Mouse (Mus musculus) liver, postnatal 0 days (tissue): ENCODE data around the gene Naa15. TPM values are rescaled to one million over a fixed set of nuclear protein-coding genes. Genes with fewer than 3 reads are reported as not detected.
A peak's percentile ranks its signal among the peaks of the same experiment; 100 is the strongest.

Experiments used
- ATAC-seq: fragments of 200-750 bp; cut with Nextera tagmentation; 2 replicates; pipeline ENCODE4 v1.8.0; 2017; ENCODE audit warnings: mild to moderate bottlenecking, moderate library complexity
- DNase-seq: peaks from one replicate; pipeline ENCODE4 v3.0.0-alpha.2; 2016
- H3K27ac ChIP-seq: fragments of 300-500 bp; sonication (generic); 2 replicates; pipeline ENCODE4 v1.5.1; 2014; ENCODE audit warnings: antibody characterized with exemption, moderate library complexity, mild to moderate bottlenecking, low read depth
- H3K27me3 ChIP-seq: fragments of 300-500 bp; sonication (generic); 2 replicates; pipeline ENCODE4 v1.6.1; 2014; ENCODE audit warnings: low read length, control low read depth, mixed read lengths; ENCODE audit not compliant: insufficient read depth
- H3K36me3 ChIP-seq: fragments of 300-500 bp; sonication (generic); replicated peaks from 2 replicates; pipeline ENCODE4 v1.6.1; 2014; ENCODE audit warnings: mild to moderate bottlenecking, control low read depth, low read length, moderate library complexity, mixed read lengths; ENCODE audit not compliant: insufficient read depth
- H3K4me1 ChIP-seq: fragments of 300-500 bp; sonication (generic); 2 replicates; pipeline ENCODE4 v1.6.1; 2014; ENCODE audit warnings: antibody characterized with exemption, mild to moderate bottlenecking, control low read depth; ENCODE audit not compliant: insufficient read depth
- H3K4me2 ChIP-seq: fragments of 300-500 bp; sonication (generic); 2 replicates; pipeline ENCODE4 v1.6.1; 2014; ENCODE audit warnings: low read depth, mild to moderate bottlenecking, low read length, moderate library complexity, mixed read lengths
- H3K4me3 ChIP-seq: fragments of 300-500 bp; sonication (generic); 2 replicates; pipeline ENCODE4 v1.5.1; 2014; ENCODE audit warnings: low read depth, low read length
- H3K9ac ChIP-seq: fragments of 300-500 bp; sonication (generic); replicated peaks from 2 replicates; pipeline ENCODE4 v1.6.1; 2014; ENCODE audit warnings: mild to moderate bottlenecking, moderate library complexity
- H3K9me3 ChIP-seq: fragments of 300-500 bp; sonication (generic); 2 replicates; pipeline ENCODE4 v1.6.1; 2016; ENCODE audit warnings: mild to moderate bottlenecking, control low read depth, low read length, mixed read lengths
- CTCF ChIP-seq: sonication (generic); IDR thresholded peaks from 2 replicates; pipeline ENCODE4 v1.5.1; 2016; ENCODE audit warnings: antibody characterized with exemption, low read depth
- EP300 ChIP-seq: IDR thresholded peaks from 2 replicates; pipeline ENCODE4 v1.6.1; 2016; ENCODE audit warnings: antibody characterized with exemption, low read depth, mild to moderate bottlenecking
- WGBS: fragments of 180-500 bp; shearing (Covaris S2); extraction: QIAGEN DNeasy Blood & Tissue Kit; methylation state at CpG from one replicate; pipeline ENCODE4 v1.1.7; 2014; ENCODE audit not compliant: insufficient replicate concordance; 5-methylcytosine and 5-hydroxymethylcytosine counted together
- polyA plus RNA-seq: library from polyadenylated mRNA; unstranded; fragments of >200 nt; fragmentation: Nextera tagmentation; extraction: Ambion mirVana; gene quantifications from 2 replicates; pipeline ENCODE4 v1.2.1, GENCODE M21; 2015

Naa15 gene
- polyA plus RNA-seq, 1 experiment from 2014 or later: 11.9 TPM

GRCm38 (mm10) chr3:51468530-51468929 lies 53.6 kb downstream of the Naa15 start:
- H3K36me3 ChIP-seq: peaks cover 75% of the 10 kb centered on the region
- H3K4me1 ChIP-seq: no peaks in the 10 kb centered on the region
- TF ChIP-seq EP300 (no peak), CTCF (no peak)
- no peaks in the 10 kb centered on the region for H3K9me3 ChIP-seq
- no peak overlapping the region for H3K4me2 ChIP-seq
- H3K27ac ChIP-seq: no peak overlapping the region
- no peak for DNase-seq
- no peak overlapping the region for H3K4me3 ChIP-seq
- ATAC-seq: no peak
- WGBS: 83% methylated on average over 2 of the region's 2 CpGs
- H3K27me3 ChIP-seq: no peaks in the 10 kb centered on the region
- H3K9ac ChIP-seq: no peak overlapping the region

DNA sequence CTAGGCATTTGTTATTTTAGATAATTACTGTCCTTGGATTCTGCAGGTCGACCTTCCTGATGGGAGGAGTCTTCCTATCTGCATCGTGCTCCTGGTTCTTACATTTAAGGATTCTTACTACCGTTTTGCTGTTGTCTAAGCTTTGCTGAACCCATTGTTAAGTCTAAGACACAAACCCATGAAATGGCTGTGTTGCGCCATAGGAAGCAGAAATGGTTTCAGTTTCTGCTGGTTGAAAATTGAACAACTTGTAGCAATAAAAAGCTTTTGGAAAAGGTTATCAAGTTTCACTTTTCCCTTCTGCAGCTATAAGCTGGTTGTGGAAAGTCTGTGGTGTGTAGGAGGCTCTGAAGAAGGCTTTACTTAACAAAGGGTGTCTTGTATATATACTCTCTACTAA lies 60.8 kb downstream of the Naa15 start:
- H3K4me1 ChIP-seq: no peaks in the 10 kb centered on the region
- ATAC-seq (no peak), DNase-seq (no peak)
- no peak overlapping the region for H3K4me3 ChIP-seq
- peaks cover 25% of the 10 kb centered on the region for H3K36me3 ChIP-seq
- H3K9me3 ChIP-seq: no peaks in the 10 kb centered on the region
- H3K27me3 ChIP-seq: no peaks in the 10 kb centered on the region
- H3K9ac ChIP-seq: no peak overlapping the region
- WGBS: 64% methylated on average over 4 of the region's 4 CpGs
- 0 out of 2 replicates have a peak overlapping the region, but pooled peaks have one; percentile 9 for H3K4me2 ChIP-seq
- peak overlapping the region; percentile 50; the same call in 1 of the 2 replicates for H3K27ac ChIP-seq
- TF ChIP-seq EP300: no peak
- no peak for TF ChIP-seq CTCF

GRCm38 (mm10) chr3:51479893-51480292 lies 64.9 kb downstream of the Naa15 start:
- Histone ChIP-seq H3K4me2 (no peak overlapping the region), H3K9me3 (no peaks in the 10 kb centered on the region), H3K27ac (no peak overlapping the region), H3K4me1 (peaks cover 17% of the 10 kb centered on the region), H3K4me3 (no peak overlapping the region), H3K9ac (no peak overlapping the region), H3K27me3 (no peaks in the 10 kb centered on the region), H3K36me3 (no peaks in the 10 kb centered on the region)
- no peak for DNase-seq
- 44% methylated on average over 2 of the region's 2 CpGs for WGBS
- TF ChIP-seq CTCF (no peak), EP300 (no peak)
- no peak for ATAC-seq

DNA sequence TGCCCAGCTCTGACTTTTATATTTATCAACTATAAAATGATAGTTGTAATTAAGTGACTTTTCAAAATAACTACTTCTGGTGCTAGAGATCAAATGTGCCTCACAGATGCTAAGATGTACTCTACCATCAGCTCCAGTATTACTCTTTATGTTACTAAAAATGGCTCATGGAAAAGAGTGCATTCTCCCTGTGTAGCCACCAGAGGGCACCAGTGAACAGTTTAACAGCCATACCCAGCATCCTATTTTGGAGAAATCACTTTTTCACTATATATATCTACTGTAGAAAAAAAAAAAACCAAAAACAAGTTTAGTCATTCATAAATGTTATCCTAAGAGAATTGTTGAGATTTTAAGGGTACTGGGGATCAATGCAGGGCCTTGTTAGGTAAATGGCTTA lies 66.1 kb downstream of the Naa15 start:
- Histone ChIP-seq H3K4me1 (peaks cover 26% of the 10 kb centered on the region), H3K9ac (no peak overlapping the region), H3K4me2 (no peak overlapping the region), H3K27ac (no peak overlapping the region), H3K9me3 (no peaks in the 10 kb centered on the region), H3K27me3 (no peaks in the 10 kb centered on the region), H3K36me3 (no peaks in the 10 kb centered on the region), H3K4me3 (no peak overlapping the region)
- TF ChIP-seq CTCF (peak; percentile 87), EP300 (no peak)
- ATAC-seq (no peak), DNase-seq (peak; percentile 71)

DNA sequence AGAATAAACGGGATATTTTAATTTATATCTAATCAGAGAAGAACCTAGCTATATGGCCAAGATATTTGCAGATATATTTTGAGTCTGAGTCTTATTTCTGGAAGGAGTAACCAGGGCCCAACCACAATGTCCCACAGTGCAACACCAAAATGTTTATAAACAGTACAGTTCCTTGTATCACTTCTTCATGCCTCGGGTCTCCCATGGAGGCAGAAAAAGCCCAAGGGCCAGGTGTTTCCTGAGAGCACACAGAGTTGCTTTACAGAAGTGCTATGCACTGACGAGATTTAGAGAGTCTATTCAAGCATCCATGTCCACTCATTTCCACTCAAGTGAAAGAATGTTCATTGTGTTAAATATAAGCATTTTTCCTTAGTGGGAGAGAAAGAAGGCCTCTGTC lies 66.9 kb downstream of the Naa15 start:
- ATAC-seq (no peak), DNase-seq (no peak)
- no peak overlapping the region for H3K4me3 ChIP-seq
- H3K9ac ChIP-seq: no peak overlapping the region
- WGBS: 40% methylated on average over 3 of the region's 3 CpGs
- H3K36me3 ChIP-seq: no peaks in the 10 kb centered on the region
- H3K4me2 ChIP-seq: no peak overlapping the region
- TF ChIP-seq EP300: no peak
- no peak for TF ChIP-seq CTCF
- H3K27me3 ChIP-seq: no peaks in the 10 kb centered on the region
- peaks cover 26% of the 10 kb centered on the region for H3K4me1 ChIP-seq
- H3K27ac ChIP-seq: no peak overlapping the region
- no peaks in the 10 kb centered on the region for H3K9me3 ChIP-seq

GRCm38 (mm10) chr3:51482781-51483180 lies 67.8 kb downstream of the Naa15 start:
- no peak for ATAC-seq
- Histone ChIP-seq H3K36me3 (no peaks in the 10 kb centered on the region), H3K9me3 (no peaks in the 10 kb centered on the region), H3K4me3 (no peak overlapping the region), H3K4me2 (peak overlapping the region; percentile 73; the same call in 1 of the 2 replicates), H3K27ac (peak overlapping the region; percentile 96; the same call in 1 of the 2 replicates), H3K27me3 (no peaks in the 10 kb centered on the region), H3K4me1 (peaks cover 26% of the 10 kb centered on the region), H3K9ac (no peak overlapping the region; the same call in 1 of the 2 replicates)
- TF ChIP-seq CTCF: no peak
- TF ChIP-seq EP300: no peak
- no peak for DNase-seq
- 46% methylated on average over 3 of the region's 3 CpGs for WGBS
